Mouse (Mus musculus) cerebellum, adult 2 months (tissue): ENCODE results near the gene Prr22.

ENCODE experiments used
- CTCF ChIP-seq: fragments of 200-500 bp; IDR thresholded peaks from 2 replicates; pipeline ENCODE4 v1.5.1; 2011; ENCODE audit warnings: low read depth, mild to moderate bottlenecking, control low read depth, low read length, moderate library complexity, borderline replicate concordance; ENCODE audit not compliant: insufficient read depth
- POLR2A ChIP-seq: fragments of 200-500 bp; IDR thresholded peaks from 2 replicates; pipeline ENCODE4 v1.6.1; 2011; ENCODE audit warnings: low read length, control low read depth, borderline replicate concordance; ENCODE audit not compliant: insufficient read depth

- TF ChIP-seq CTCF (no peak), POLR2A (no peak)
Measured at GRCm38 (mm10) chr17:56751404-56752072, 18.5 kb upstream of the Prr22 start.
